Mouse (Mus musculus) right cerebral cortex, postnatal 14 days (tissue): ENCODE measurements at regions not wholly inside any gene's neighbourhood (a gene's known extent, or its start where the extent isn't known, plus 50 kb on each side); places are given as distances from the start of the nearest gene placed in this dataset.

Experiments
- DNase-seq: peaks from one replicate; pipeline ENCODE4 v3.0.0; 2022

GRCm38 (mm10) chr4:131217083-131217482 lies 272.9 kb downstream of the Matn1 start:
- DNase-seq, result no peak

GRCm38 (mm10) chr4:131217571-131218155 lies 273.5 kb downstream of the Matn1 start:
- DNase-seq, result peak; percentile 17

- DNase-seq, result no peak
Observed at GRCm38 (mm10) chr4:131220966-131221365, 276.8 kb downstream of the Matn1 start.

GRCm38 (mm10) chr4:131230361-131230760 lies 286.2 kb downstream of the Matn1 start:
- no peak for DNase-seq

GRCm38 (mm10) chr4:131236611-131237031 lies 292.4 kb downstream of the Matn1 start:
- DNase-seq, result no peak

GRCm38 (mm10) chr4:131238591-131238990 lies 294.4 kb downstream of the Matn1 start:
- DNase-seq, result no peak

- no peak for DNase-seq
Observed at GRCm38 (mm10) chr4:131239132-131239531, 294.9 kb downstream of the Matn1 start.

- DNase-seq, result peak; percentile 2
Observed at GRCm38 (mm10) chr4:131240457-131240856, 296.3 kb downstream of the Matn1 start.

- DNase-seq, result peak; percentile 2
Observed at GRCm38 (mm10) chr4:131242250-131242649, 298.1 kb downstream of the Matn1 start.

- no peak for DNase-seq
Observed at GRCm38 (mm10) chr4:131243744-131244387, 299.7 kb downstream of the Matn1 start.

- DNase-seq, result peak; percentile 82
Observed at GRCm38 (mm10) chr4:131252602-131253442, 308.6 kb downstream of the Matn1 start.

GRCm38 (mm10) chr4:131253443-131253817 lies 309.2 kb downstream of the Matn1 start:
- no peak for DNase-seq

- DNase-seq, result no peak
Observed at GRCm38 (mm10) chr4:131254243-131254642, 310.1 kb downstream of the Matn1 start.

- DNase-seq, result no peak
Observed at GRCm38 (mm10) chr4:131254691-131255090, 310.5 kb downstream of the Matn1 start.

- no peak for DNase-seq
Observed at GRCm38 (mm10) chr4:131261236-131261635, 317.1 kb downstream of the Matn1 start.

- no peak for DNase-seq
Observed at GRCm38 (mm10) chr4:131262909-131263308, 318.7 kb downstream of the Matn1 start.

- peak; percentile 40 for DNase-seq
Observed at GRCm38 (mm10) chr4:131266764-131267163, 322.6 kb downstream of the Matn1 start.

GRCm38 (mm10) chr4:131267760-131268159 lies 323.6 kb downstream of the Matn1 start:
- no peak for DNase-seq

- peak; percentile 65 for DNase-seq
Observed at GRCm38 (mm10) chr4:131270192-131270591, 326.0 kb downstream of the Matn1 start.

GRCm38 (mm10) chr4:131272060-131272459 lies 327.9 kb downstream of the Matn1 start:
- no peak for DNase-seq

GRCm38 (mm10) chr4:131293560-131293959 lies 349.4 kb downstream of the Matn1 start:
- no peak for DNase-seq

GRCm38 (mm10) chr4:131298011-131298674 lies 354.0 kb downstream of the Matn1 start:
- no peak for DNase-seq

GRCm38 (mm10) chr4:131303936-131304335 lies 359.8 kb downstream of the Matn1 start:
- peak; percentile 41 for DNase-seq
